Mouse (Mus musculus) megakaryocyte progenitor cell, adult 5-6 weeks (primary cell): ENCODE measurements around the gene Uba1y. TPM values are rescaled to one million over a fixed set of nuclear protein-coding genes. Genes with fewer than 3 reads are reported as not detected.
"Not testable (repeated sequence)": the region's sequence is repeated elsewhere in the genome, so short reads cannot be mapped to it uniquely, and the experiment has no call there.

Source experiments
- ATAC-seq: replicated peaks from 2 replicates; pipeline ENCODE4 v1.8.0; 2016; ENCODE audit warnings: mild to moderate bottlenecking, moderate TSS enrichment, inconsistent platforms; ENCODE audit not compliant: poor library complexity
- total RNA-seq, 2 experiments: library from RNA; stranded (forward) in 1 of 2; stranded (reverse) in 1 of 2; fragments of 157-497, 149-512 nt in 1 of 2; fragments of 200-1000 nt in 1 of 2; gene quantifications; 2 replicates each; pipeline versions ENCODE4 v1.2.3 to v1.2.4; 2015 to 2017

Uba1y gene
- not detected in 2 replicates for total RNA-seq (2015)
- not detected in 2 replicates for total RNA-seq (2017)

- no peak for ATAC-seq
Observed at GRCm38 (mm10) chrY:818396-818795, at the start of gene Uba1y. Gene Uba1y, plus strand, starts transcription at chrY:818649.

- ATAC-seq: not testable (repeated sequence)
Observed at GRCm38 (mm10) chrY:797309-797708, 21.1 kb upstream of the Uba1y start, which contains the start of gene Zfy1. Gene Zfy1, minus strand, starts transcription at chrY:797409.

GRCm38 (mm10) chrY:808991-809661, 9.3 kb upstream of the Uba1y start:
- ATAC-seq: no peak

- ATAC-seq: no peak
Observed at GRCm38 (mm10) chrY:872404-872803, 54.0 kb downstream of the Uba1y start.

GRCm38 (mm10) chrY:872855-873549, 54.6 kb downstream of the Uba1y start:
- ATAC-seq: no peak

Other genes with a start within 250 kb of the Uba1y start
- gene Zfy1, start 21.2 kb upstream of the Uba1y start, total RNA-seq (2015): not detected in 2 replicates
- gene Zfy1, start 21.2 kb upstream of the Uba1y start, total RNA-seq (2017): not detected in 2 replicates
- gene Kdm5d, start 79.1 kb downstream of the Uba1y start, total RNA-seq (2015): 10.8 and 16.9 TPM in 2 replicates
- 18.2 and 22.8 TPM in 2 replicates for gene Kdm5d, start 79.1 kb downstream of the Uba1y start, total RNA-seq (2017)
- gene Eif2s3y, start 191.9 kb downstream of the Uba1y start, total RNA-seq (2015): 92.8 and 101 TPM in 2 replicates
- gene Eif2s3y, start 191.9 kb downstream of the Uba1y start, total RNA-seq (2017): 127 and 142 TPM in 2 replicates